Mouse (Mus musculus) layer of hippocampus, adult 2 months (tissue): ENCODE results near the gene Tmem167b. TPM values are rescaled to one million over a fixed set of nuclear protein-coding genes. Genes with fewer than 3 reads are reported as not detected.
"Not testable (repeated sequence)": the region's sequence is repeated elsewhere in the genome, so short reads cannot be mapped to it uniquely, and the experiment has no call there.

ENCODE experiments used
- DNase-seq, 2 experiments: peaks; one replicate each; pipeline ENCODE4 v3.0.0; 2022; ENCODE audit warnings: low spot score in 2 of 2
- H3K27ac ChIP-seq: fragments of 200-600 bp; 2 replicates; pipeline ENCODE4 v1.8.1; 2022
- H3K4me3 ChIP-seq: fragments of 200-600 bp; 2 replicates; pipeline ENCODE4 v1.8.1; 2022; ENCODE audit warnings: mild to moderate bottlenecking
- CTCF ChIP-seq: fragments of 200-600 bp; conservative IDR thresholded peaks from 2 replicates; pipeline ENCODE4 v1.8.1; 2022; ENCODE audit warnings: antibody characterized with exemption, mild to moderate bottlenecking, moderate library complexity
- long read RNA-seq, 2 experiments: library from polyadenylated mRNA; stranded (forward); transcript quantifications; one replicate each; pipeline ENCODE4 v2.0.0; 2021; ENCODE audit warnings: borderline mapping rate in 2 of 2
- total RNA-seq, 2 experiments: library from RNA; stranded (reverse); gene quantifications; 2 replicates each; pipeline ENCODE4 v1.2.3; 2021

Gene Tmem167b
- total RNA-seq = 10 to 100 TPM; 55.6 to 56.2 TPM
- long read RNA-seq, experiment 1, transcript Tmem167b-202 (3 exons, 2,752 nt) = minor isoform, 8 of 67 reads
- long read RNA-seq, experiment 1, transcript Tmem167b-201 (3 exons, 2,864 nt) = major isoform, 57 of 67 reads
- long read RNA-seq, experiment 1, partial matches to known transcripts = 2 of 67 reads
- long read RNA-seq, experiment 1, other reads (novel, unspliced or antisense) = 0 of 67 reads
- long read RNA-seq, experiment 2, transcript Tmem167b-201 (3 exons, 2,864 nt) = major isoform, 94 of 105 reads
- long read RNA-seq, experiment 2, partial matches to known transcripts = 2 of 105 reads
- long read RNA-seq, experiment 2, other reads (novel, unspliced or antisense) = 5 of 105 reads

DNA sequence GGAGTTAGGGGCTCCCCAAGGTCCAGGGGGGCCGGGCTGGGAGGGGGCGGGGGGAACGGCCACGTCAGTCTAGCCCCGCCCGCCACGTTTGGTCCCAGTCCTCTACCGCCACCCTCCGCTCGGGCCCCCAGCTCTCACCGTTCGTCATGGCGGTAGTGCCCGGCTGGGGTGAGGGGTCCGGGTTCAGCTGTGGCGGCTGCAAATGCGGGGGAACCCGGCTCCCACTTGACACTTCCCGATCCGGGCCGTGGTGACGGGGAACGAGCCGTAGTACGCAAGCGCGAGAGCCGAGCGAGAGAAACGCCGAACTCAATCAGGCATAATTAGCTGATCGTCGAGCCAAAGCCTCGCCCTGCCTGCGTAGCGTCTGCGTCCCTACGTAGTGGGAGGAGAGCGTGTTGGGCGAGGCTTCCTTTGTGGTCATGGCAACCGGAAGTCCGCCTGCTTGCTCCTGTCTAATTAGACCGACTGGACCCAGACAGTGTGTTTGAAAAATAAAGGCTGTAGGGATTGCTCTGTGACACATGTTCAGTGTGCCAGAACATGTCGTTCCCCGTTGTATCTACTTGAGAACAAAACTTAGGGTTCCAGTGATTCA lies at the start of gene Tmem167b:
TSS of gene Tmem167b (minus strand) at position 334 of the 598 bp plus-strand sequence.
- DNase-seq = peak; percentile 97 to 98
- peak within 1 kb of the TSS; percentile 96 for H3K27ac ChIP-seq
- H3K4me3 ChIP-seq = peak within 1 kb of the TSS; percentile 68
- no peak; the same call in 1 of the 2 replicates for TF ChIP-seq CTCF

DNA sequence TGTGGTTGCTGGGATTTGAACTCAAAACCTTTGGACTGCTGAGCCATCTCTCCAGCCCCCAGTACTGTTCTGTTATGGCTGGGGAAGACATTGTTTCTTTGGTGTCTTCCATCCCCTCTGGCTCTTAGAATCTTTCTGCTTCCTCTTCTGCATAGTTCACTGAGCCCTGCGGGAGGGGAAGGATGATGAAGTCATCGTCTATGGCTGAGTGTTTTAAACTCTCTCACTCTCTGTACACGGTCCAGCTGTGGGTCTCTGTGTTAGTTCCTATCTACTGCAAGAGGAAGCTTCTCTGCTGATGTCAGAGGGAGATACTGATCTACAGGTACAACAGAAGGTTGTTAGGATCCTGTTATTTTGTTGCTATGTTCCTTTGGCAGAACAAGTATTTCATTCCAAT lies 46.6 kb upstream of the Tmem167b start:
- Histone ChIP-seq H3K4me3 (no peak overlapping the region), H3K27ac (no peak overlapping the region)
- no peak for DNase-seq
- TF ChIP-seq CTCF = no peak

DNA sequence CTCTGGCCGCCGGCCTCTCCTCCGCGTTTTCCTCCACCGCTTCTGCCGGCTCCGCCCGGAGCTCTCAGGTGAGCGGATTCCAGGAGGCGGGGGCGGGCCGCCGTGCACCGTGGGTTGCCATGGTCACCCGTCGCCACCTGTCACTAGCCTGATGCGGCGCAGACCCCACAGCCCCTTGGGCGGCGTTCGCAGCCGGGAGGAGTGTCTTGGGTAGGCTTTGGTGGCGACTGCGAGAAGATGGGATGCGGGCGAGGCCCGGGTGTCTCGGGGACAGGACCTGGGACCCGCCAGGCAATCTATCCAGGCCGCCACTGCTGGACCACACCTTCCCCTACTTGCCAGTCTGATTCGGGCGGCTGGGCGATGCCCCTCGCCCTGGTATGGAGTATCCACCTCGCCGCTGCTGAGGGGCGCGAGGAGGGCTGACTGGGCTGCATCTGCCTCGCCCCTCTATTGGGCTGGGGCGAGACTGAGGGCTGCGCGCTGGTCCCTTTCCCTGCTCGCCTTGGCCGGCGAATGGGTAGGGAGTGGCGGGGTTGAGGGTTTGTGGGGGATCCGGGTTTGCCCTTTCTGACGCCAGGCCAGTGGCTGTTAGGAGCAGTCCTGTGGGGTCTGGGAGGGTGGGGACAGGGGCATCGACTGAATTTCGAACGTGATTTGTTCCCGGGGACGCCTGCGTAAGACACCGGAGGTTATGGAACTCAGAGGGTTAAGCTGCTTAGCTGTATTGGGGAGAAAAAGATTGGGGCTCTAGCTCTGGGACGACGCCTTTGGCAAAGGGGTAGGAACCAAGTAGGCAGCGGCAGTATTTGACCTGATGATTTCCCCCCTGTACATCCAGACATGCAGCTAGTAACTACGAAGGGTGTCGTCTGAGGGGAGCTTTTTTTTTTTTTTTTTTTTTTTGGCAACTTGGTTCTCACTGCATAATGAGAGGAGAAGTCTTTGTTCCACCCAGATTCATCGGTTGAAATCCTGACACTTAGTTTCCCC lies 29.6 kb upstream of the Tmem167b start:
- peak in 1 of 2 experiments; percentile 21 for DNase-seq
- Histone ChIP-seq H3K4me3 (peak overlapping the region; percentile 100), H3K27ac (peak overlapping the region; percentile 95)
- no peak for TF ChIP-seq CTCF

DNA sequence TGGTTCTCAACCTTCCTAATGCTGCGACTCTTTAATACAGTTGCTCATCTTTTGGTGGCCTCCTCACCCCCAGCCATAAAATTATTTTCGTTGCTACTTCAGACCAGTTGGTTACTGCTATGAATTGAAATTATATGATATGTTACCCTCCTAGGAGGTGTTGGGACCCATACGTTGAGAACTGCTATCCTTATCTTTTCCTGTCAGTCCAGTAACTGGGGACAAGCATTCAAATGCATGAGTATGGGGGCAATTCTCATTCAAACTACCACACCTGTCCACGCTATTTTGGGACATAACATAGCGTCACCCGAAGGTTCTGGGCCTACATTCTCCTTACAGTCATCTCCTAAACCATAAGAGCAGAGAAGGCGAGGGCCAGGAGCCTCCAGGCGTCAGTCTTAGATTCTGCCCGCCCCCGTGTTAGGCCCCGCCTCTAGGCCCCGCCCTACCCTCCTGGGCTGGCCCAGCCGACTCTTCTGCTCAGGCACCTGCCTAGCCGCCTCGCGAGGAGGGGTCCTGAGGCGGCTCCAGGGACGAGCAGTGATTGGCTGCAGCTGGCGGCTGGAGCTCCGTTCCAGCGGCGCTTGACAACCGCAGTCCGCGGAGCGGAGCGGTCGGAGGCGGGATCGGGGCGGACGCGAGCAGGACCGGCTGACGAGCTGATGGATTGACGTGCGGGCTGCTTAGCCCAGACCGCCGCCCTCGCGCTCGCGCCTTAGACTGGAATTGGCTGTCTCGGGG lies 28.7 kb upstream of the Tmem167b start, which contains the start of gene Wdr47:
TSS of gene Wdr47 (plus strand) at position 494 of the 744 bp plus-strand sequence.
- Histone ChIP-seq H3K4me3 (peak within 1 kb of the TSS; percentile 100), H3K27ac (peak within 1 kb of the TSS; percentile 95)
- TF ChIP-seq CTCF = no peak; the same call in none of the 2 replicates
- DNase-seq = peak; percentile 94 to 96

DNA sequence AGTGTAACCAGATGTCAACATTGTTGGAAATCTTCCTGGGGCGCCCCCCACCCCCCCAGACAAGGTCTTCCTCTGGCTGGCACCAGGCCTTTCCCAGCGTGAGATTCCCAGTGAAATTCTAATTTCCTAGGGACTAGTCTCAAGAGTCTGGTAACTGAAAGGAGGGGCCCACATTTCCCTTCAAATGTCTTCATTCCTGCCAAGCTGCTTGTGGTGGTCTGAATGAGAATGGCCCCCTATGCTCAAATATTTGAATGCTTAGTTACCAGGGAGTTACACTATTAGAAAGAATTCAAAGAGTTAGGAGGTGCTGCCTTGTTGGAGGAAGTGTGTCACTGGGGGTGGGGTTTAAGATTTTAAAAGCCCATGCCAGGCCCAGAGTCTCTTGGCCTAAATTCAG lies 26.2 kb upstream of the Tmem167b start:
- H3K4me3 ChIP-seq = no peak overlapping the region
- no peak for TF ChIP-seq CTCF
- DNase-seq = no peak
- no peak overlapping the region for H3K27ac ChIP-seq

DNA sequence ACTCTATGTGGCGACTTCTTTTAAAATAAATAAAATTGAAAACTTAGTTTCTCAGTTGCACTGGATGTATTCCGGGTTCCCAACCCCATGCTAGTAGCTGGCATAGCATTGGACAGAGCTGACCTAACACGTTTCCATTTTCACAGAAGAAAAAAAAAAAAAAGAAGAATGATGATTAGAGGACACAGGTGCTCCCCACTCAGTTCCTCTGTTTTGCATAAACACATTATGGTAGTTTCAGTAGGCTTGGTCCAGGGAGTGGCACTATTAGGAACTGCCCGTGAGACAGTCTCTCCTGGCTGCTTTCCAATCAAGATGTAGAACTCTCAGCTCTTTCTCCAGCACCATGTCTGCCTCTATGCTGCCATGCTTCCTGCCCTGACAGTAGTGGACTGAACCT lies 22.3 kb upstream of the Tmem167b start:
- TF ChIP-seq CTCF = no peak
- no peak overlapping the region for H3K4me3 ChIP-seq
- no peak for DNase-seq
- H3K27ac ChIP-seq = no peak overlapping the region

DNA sequence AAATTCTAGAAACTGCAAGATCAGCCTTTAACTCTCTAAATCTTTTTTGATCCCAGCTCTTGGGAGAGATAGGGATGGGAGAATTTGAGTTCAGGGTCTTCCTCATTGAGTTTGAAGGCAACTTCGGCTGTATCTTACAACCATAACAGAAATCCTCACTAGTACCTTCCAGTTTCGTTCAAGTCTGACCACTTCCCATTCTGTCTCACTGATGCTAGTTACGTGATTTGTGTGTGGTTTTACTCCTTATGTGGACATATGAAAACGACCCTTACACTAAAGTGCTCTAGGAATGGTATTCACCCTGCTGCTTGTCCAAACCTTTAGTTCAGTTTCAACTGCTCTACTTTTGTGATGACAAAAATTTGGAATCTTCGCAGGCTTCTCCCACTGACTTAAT lies 11.8 kb upstream of the Tmem167b start:
- TF ChIP-seq CTCF = no peak
- no peak for DNase-seq
- no peak overlapping the region for H3K27ac ChIP-seq
- H3K4me3 ChIP-seq = no peak overlapping the region

DNA sequence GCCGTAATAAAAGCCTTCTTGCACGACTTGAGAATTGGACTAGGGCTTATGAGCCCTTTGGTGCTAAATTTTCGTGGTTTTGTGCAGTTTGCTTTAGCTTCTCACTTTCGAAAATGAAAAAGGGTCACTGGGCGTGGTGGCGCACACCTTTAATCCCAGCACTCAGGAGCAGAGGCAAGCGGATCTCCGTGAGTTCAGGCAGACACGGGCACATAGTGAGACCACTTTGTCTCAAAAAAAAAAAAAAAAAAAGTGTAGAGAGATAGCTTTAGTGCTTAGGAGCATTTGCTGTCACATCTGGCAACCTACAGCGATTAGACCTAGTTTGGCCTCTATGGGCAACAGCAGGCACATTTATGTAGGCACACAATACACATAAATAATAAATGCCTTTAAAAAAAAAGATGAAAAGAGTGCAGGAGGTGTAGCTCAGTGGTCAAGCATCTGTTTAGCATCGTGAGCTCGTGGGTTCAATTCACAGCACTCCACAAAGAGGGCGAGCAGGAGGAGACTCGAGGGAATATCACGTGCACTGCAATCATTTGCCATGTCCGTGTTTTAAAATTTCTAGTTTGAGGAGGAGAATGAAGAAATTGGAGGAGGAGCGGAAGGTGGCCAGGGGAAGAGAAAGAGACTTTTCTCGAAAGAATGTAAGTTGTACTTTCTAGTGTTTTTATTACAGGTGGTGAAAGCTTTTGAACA lies 10.2 kb upstream of the Tmem167b start:
- Histone ChIP-seq H3K27ac (peak overlapping the region; percentile 94; the same call in 1 of the 2 replicates), H3K4me3 (peak overlapping the region; percentile 98)
- DNase-seq = no peak
- no peak for TF ChIP-seq CTCF

DNA sequence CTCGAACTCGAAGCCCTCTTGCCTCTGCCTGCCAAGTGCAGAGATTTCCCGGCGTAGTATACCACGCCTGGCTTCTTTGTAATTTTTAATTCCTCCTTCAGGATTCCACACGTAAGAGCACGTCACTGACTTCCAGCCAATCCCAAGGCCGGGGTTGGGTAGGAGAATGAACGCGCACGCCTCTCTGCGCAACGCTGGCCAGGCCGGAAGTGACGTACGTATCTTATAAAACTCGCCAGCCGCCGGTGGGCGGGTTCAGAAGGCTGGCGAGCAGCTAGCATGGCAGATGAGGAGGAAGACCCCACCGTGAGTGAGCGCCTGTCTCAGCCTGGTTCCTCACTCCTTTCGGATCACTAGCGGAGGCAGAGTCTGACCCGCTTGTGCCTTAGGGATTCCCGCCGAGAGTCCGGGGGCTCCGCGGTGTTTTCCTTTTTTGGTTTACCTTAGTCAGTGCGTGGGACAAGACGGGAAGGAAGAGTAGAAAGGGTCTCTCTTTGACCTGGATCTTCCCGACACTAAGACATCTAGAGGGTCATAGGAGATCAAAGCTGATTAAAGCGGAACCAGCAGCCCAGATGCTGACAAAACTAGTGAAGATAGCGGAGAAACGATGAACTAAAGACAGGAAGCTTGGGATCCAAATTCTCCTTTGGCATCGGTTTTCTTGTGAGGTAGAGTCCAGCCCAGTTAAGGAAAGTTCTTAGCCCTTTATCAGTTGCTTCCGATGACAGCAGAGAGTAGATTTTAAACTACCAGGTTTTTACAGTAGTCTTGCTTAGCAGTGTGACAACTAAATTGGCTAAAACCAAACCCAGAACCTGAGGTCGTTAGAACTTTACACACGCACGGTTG lies 9.4 kb upstream of the Tmem167b start, which contains the start of gene Taf13:
TSS of gene Taf13 (plus strand) at position 256 of the 852 bp plus-strand sequence.
- Histone ChIP-seq H3K27ac (peak within 1 kb of the TSS; percentile 94), H3K4me3 (peak within 1 kb of the TSS; percentile 98)
- DNase-seq = peak; percentile 97 to 98
- peak; percentile 30; the same call in 1 of the 2 replicates for TF ChIP-seq CTCF

DNA sequence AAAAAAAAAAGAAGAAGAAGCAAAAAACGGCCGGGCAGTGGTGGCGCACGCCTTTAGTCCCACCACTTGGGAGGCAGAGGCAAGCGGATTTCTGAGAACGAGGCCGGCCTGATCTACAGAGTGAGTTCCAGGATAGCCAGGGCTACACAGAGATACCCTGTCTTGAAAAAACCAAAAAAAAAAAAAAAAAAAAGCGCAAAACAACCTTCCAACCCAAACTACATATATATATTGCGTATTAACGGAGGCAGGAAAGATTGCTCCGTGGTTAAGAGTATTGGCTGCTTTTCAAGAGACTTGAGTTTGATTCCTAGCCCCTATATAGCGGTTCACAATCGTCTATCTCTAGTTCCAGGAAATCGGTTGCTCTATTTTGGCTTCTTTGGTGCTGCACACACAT lies 8.5 kb upstream of the Tmem167b start:
- H3K4me3 ChIP-seq = peak overlapping the region; percentile 98; the same call in 1 of the 2 replicates
- DNase-seq = no peak
- no peak overlapping the region for H3K27ac ChIP-seq
- TF ChIP-seq CTCF = no peak

DNA sequence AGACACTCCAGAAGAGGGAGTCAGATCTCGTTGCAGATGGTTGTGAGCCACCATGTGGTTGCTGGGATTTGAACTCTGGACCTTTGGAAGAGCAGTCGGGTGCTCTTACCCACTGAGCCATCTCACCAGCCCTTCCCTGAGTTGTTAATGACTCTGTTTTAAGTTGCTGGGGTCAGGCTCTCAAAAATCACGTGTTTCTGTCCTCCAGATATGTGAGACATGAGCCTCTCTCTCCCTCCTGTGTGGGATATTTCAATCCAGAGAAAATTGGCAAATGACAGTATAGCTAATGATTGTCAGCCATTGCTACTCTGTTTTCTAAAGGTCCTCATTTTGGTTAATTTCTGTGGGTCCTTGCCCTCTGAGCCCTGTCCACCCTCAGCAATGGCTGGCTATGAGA lies 7.4 kb upstream of the Tmem167b start:
- DNase-seq, H3K27ac ChIP-seq, H3K4me3 ChIP-seq: not testable (repeated sequence)
